Mouse (Mus musculus) left cerebral cortex, adult 8-10 months (tissue): ENCODE measurements around the gene Aqp5. TPM values are rescaled to one million over a fixed set of nuclear protein-coding genes. Genes with fewer than 3 reads are reported as not detected.

Experiments used
- DNase-seq, 2 experiments: peaks; one replicate each; pipeline ENCODE4 v3.0.0; 2022; ENCODE audit warnings: low spot score in 2 of 2
- total RNA-seq, 4 experiments: library from RNA; stranded (reverse); gene quantifications; 2 replicates each; pipeline ENCODE4 v1.2.4; 2022

Aqp5 gene
- total RNA-seq, 4 experiments from 2014 or later: 0.35 to 0.51 (median 0.46) TPM; not detected in 1

DNA sequence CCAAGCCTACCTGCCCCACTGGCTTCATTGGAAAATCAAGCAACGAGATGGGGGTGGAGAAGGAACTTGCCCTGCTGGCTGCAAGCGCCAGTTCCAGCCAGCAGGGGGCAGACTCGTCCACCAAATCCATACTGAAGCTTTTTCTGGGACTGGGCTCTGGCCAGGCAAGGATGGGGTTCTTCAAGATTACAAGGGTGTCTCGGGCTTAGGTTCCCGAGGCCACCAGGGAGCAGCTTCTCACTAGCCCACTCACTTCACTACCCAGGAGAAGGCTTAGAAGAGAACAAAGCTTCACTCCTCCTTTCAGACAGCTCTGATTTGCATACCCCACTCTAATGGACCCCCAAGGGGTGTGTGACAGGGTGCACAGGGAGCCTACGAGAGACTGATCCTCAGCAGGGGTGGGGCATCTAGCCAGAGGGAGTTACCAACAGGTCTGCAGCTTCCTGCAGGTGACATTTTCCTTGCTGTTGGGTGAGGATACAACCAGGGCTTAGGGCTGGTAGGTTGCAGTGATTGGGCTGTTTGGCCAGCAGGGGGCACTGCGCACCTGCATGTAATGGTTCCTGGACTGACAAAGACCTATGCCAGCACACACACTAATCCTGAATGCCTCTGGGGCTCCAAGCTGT is 5.6 kb downstream of the Aqp5 start:
- DNase-seq: peak; percentile 80 to 83

DNA sequence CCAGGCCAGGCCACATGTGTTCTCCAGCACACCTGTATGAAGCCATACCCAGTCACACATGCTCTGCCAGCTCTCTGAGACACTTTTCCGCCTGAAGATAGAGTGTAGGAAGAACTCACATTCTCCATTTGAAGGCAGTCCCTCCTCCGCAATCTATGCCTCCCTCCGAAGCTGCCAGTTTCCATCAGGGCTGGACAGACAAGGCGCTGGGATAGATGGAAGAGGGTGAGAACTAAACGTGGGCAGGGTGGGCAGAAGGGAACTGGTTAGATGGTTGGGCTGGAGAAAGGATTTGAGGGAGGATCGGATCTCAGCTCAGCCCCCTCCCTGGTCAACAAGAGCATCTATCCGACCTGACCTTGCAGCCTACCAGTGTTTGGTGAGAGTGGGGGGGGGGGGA is 6.3 kb downstream of the Aqp5 start:
- no peak for DNase-seq

DNA sequence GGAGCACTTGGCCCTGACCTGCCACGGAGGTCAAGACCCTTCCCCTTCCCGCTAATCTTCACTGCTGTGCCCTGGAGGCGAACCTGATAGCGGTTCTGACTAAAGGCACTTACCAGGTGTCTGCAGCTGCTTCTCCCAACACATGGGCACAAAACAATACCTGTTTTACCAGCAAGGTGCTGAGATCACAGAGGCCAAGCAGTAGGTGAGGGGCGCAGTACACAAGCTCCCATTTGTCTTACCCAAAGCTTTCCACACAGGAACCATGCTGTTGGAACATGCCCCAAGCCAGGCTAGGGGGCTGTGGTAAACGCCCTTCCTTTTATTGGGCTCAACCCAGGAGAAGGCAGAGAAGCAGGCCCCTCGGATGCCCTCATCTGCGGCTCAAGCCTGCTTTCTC is 7.0 kb downstream of the Aqp5 start:
- no peak for DNase-seq

DNA sequence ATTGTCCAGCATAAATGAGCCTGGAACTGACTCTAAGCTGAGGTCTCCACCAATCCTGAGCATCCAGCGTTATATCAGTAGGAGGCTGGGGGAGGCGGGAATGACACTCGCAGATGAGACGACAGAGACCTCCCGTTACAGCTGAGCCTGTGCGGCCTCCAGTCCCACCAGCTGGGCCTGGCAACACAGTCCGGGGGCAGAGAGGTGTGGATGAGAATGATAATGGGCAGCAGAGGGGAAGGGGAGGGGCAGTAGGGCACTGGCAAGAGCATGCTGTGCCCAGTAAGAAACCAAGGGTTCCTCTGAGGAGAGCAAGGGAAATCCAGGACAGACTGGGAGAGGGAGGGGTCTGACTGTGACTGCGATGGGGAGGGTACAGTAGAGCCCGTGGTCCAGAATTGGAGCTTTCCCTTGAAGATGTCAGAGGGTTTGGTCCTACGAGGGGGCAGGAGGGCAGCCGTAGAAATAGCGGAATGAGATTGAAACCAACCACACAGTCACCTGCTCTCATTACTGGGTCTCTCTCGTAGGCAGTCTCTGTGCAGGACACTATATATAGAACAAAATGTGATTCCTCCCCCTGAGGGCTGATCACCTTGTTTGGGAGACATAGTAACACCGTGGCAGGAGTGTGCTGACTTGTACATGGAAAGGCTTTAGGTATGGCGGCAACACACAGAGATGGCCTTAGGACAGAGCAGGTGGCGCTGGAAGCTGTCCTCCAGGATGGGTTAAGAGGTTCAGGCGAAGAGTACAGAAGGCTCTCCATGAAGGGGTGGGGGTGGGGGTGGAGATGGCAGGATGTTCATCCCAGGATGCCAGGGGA is 8.9 kb downstream of the Aqp5 start:
- DNase-seq: no peak

DNA sequence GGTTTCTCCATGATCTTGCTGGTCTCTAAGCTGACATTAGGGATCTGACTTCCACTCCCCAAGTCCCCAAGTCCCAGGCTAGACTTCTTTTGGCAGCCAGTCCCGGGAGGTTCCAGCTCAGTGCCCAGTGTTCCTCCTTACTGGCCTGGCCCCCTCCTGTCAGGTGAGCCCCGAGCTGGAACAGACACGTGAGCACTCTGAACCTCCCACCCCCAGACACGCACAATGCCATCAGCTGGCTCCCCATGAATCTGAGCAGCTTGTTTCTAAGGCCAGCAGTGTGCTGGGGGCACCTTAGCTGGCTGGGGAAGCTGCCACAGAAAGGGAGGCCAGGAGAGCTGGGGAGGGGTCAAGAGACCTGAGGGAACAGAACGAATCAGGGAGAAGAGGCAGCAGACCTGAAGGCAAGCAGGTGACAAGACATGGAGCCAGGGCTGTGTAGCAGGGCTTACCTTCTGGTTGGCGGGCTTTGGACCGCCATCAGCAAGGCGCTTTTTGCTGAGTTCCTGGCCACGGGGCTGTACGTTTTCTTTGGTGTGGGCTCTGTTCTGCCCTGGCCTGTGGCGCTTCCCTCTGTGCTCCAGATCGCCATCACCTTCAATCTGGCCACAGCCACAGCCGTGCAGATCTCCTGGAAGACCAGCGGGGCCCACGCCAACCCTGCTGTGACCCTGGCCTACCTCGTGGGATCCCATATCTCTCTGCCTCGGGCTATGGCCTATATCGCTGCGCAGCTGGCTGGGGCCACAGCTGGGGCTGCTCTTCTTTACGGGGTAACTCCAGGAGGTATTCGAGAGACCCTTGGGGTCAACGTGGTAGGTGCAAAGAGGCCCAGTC is 10.6 kb downstream of the Aqp5 start, which contains the start of gene Aqp6:
TSS of gene Aqp6 (plus strand) at position 415 of the 837 bp plus-strand sequence.
- no peak for DNase-seq

DNA sequence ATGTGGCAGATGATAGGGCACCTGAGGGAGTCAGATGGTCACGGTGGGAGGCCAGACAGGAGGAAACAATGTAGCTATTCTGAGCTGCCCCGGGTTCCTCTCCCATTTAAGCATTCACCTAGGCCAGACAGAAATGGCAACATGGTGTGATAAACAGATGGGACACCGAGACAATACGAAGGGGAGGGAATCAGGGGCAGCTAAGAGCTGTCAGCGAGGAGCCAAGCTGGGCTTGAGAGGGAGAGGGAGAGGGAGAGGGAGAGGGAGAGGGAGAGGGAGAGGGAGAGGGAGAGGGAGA is 11.2 kb downstream of the Aqp5 start:
- DNase-seq: no peak

DNA sequence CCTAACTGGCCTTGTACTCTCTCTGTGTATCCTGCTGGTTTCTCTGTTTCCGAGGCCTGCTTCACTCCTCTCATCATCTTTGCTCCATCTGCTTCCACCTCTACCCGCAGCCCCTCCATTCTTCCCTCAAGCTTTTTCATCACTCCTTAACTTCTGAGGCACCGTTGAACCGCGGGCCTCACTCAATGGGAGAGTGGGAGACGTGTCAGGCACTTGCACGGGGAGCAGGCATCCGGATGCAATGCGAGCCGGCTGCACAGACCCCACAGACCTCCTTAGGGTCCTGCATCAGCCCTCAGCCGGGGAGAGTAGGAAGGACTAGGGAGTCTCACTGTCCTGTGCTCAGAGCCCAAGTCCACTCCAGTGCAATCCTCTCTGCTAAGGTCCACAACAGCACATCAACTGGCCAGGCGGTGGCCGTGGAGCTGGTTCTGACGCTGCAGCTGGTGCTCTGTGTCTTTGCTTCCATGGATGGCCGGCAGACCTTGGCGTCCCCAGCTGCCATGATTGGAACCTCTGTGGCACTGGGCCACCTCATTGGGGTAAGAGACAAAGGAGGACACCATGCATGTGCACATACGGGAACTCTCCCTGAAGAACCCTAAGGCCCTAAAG is 11.7 kb downstream of the Aqp5 start:
- no peak for DNase-seq

DNA sequence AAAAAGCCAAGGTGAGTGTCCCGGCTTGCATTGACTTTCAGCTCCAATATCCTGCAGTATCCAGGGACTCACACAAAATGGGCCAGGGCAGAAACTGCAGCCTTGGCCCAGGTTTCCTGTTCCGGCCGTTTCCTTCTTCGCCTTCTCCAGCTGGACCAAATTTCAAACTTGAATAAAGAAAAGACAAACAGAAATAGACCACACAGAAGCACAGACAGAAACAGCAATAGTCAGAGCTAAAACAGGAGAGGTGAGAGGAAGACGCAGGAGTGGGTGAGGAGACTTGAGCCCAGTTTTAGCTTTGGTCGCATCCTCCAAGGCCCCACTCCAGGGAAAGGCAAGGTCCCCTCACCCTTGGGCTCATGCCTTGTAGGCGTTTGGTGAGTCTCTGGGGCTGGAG is 12.6 kb downstream of the Aqp5 start:
- DNase-seq: no peak

DNA sequence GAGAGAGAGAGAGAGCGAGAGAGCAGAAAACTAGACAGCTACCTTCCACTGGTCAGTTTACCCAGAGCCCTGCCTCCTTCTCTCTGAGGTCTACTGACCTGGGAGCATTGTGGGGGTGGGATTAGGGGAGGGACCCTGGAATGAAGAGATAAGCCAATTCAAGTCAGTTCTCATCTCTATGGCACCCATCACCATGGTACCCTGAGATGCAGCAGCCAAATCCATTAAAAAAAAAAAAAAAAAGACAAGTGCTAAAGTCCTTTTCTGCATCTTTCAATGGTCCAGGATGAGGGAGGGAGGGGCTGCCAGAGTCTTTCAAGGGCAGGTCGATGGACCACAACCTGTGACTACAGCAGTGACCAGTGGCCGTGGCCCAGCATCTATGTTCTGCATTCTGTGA is 15.0 kb downstream of the Aqp5 start:
- no peak for DNase-seq

DNA sequence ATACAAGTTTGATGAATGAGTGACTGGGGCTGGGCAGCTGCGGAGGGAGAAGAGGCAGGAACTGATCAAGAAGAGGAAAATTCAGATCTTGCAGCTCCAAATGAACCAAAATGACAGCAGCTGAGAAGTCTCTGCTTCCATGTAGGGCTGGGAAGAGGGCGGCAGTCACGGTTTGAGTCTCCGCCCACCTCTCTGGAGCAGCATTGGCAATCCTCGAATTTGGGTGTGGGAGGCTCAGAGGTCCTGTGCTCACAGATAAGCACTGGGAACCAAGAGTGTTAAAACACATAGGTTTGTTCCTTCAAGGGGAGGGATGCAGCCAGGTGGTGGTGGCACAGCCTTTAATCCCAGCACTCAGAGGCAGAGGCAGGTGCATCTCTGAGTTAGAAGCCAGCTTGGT is 15.9 kb downstream of the Aqp5 start:
- DNase-seq: peak in 1 of 2 experiments; percentile 71

DNA sequence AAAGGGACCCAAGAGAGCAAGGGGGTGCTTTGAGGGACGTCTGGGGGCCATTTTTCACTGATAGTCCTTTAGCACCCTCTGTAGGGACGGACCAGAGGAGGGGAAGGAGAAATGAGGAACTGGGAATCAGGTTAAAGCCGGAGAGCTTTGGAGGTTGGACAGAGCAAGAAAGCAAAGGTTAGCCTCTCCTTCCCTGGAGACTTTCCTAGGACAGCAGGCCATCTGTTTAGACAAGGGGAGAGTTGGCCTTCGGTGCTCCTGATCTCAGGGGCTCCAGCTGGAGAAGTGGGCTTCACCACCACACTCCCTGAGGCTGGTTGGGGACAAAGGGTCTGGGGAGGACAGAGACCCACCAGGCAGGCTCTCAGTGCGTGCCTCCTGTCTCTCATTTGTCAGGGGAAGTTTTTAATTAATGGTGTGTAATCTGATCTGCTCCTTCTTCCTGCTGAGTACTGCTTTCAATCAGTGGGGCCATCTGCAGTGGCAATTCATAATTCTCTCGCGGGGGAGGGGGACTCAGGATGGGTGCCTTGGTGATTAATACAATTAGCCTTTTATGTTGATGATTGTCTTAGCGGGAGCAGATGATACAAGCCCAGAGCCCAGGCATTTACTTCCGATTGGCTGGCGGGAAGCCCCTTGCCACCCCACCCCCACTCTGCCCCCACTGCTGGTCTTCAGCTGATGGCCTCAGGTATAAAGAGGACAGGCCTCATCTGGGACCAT is 17.0 kb downstream of the Aqp5 start:
- no peak for DNase-seq

DNA sequence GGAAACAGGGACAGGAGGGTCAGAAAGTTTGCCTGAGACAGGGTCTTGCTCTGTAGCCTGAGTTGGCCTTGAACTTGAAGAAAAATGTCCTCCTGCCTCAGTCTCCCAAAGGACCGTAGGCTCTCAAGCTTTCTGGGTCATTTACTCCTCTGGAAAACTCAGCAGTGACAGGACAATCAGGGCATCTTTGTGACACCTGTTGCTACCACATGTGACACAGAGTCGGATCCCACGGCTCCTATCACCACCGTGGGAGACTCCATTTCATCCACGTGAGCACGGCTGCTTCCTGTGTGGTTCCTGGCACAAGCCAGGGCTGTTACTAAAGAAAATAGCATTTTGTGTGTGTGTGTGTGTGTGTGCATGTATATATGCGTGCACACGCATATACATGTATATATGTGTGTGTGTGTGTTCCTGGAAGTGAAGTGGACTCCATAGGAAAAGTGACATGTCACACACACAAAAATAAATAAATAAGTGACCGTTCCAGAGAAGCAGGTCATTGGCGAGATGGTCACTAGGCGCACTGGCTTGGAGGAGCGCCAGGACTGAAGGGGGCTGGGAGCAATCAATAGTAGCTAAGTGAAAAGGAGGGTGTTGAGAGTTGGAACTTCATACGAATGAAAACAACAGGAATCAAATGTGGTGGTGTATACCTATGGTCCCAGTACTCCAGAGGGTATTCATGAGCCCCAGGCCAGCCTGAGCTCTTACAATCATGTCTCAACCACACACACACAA is 18.0 kb downstream of the Aqp5 start:
- no peak for DNase-seq

DNA sequence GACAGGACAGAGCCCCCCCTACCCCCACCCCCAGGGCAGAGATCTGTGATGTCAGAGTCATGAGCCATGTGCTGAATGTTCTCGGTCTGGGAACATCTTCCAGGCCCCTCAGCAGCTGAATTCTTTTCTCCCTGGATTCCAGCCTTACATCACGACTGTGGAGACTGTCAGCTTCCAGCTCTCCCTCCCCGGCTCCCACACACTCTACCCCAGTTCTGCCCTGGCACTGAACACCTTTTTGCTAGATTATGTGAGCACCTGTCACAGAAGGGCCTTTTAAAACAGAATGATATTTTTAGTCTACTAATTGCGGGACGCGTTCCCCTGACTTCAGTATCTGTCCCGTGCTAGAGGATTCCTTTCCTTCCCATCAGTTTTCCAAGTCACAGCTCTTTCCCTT is 21.0 kb downstream of the Aqp5 start:
- no peak for DNase-seq

DNA sequence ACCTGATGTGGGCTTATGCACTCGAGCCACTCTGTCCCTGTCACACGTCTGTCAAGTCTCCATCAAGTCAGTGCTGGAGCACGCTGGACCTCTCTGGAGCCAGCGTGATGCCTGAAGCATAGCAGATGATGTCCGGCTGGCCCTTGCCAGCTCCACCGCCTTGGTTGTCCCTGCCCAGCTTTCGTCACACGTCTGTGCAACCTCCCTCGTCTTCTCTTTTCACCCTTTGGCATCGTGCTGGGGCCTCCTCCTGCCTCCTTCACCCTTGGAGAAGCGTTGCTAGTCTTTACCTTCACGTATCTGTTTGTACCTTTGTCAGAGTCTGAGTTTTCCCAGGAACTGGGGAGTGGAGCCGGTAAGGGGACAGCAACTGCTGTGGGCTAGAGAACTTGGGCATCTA is 23.7 kb downstream of the Aqp5 start:
- no peak for DNase-seq

DNA sequence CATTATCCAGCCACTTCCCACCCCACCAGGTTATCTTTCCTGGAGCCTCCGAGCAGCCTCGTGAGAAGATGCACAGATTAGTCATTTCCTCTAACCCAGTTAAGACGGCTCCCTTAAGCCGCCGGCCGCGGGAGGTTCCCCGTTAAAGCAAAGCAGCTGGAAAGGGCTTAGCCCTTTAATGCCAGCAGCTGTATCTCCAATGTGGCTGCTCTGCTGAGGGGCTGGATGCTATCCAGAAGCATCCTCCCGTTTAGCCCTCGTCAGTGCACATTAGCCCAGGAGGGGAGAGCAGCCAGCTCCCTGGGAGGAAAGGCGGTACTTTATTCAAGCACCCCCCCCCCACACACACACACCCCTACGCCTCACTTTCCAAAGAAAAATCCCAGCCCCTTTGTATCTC is 24.2 kb downstream of the Aqp5 start:
- DNase-seq: no peak

DNA sequence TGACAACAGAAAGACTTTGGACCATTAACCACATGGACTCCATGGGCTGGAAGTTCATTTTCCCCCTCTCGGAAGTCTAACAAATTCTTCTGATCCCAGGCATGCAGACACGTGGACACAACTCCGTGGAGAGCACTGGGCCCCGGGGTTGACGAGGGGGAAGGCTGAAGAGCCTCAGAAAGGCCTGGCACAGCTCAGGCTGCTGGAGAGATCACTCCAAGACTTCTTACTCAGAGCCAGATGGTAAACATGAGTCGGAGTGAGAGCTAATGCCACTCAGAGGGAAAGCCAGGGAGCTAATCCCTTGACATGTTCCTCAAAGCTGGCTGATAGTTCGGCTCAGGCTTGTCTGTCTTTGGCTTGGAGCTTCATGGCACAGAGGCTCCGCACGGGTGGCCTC is 24.7 kb downstream of the Aqp5 start:
- DNase-seq: no peak

DNA sequence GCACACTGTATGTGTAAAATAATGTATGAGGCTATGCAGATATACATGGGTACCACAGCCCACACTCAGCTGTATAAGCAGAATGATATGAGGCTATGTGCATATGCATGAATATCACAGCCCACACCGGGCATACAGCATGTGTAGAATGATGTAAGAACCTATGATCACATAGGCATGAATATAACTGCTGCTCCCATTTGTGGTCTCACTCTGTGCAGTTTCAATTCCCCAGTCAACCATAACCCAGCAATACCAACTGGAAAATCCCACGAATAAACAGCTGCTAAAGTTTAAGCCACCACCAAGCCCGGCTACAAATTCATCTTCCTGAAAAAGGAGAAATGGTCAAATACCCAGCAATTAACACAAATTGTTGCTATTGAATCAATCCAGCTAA is 28.0 kb downstream of the Aqp5 start:
- DNase-seq: no peak

DNA sequence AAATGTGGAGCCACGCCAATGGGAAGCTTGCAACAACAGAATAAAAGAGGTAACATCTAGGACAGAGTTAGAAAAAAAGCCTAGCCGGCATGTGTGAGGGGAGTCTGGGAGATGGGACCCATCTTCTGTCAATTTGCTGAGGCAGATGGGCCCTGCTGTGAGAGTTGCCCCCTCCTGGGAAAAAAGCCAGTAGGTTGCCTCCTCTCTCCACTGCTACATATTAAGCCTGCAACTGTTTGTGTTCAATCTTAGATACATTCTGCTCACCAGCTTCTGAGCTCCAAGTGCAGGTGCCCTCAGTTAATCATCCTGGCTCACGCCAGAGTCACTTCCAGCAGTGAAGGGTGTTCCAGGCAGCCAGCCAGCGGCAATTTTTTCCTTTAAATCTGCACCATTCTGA is 29.2 kb downstream of the Aqp5 start:
- DNase-seq: no peak

DNA sequence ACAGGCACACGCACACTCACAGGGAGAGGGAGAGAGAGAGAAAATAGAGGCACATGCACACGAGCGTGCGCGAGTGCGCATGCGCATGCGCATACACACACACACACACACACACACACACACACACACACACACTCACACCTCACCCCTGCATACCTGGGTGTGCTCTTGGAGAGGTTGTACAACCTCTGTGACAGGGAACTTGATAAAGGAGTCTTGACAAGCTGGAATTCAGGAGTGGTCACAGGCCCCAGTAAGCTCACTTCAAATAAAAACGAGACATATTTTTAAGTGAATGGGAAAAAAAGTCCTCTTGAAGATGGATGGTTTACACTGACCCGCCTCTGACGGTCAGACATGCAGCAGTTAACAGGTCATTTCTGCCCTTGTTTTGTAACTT is 31.5 kb downstream of the Aqp5 start:
- DNase-seq: no peak

DNA sequence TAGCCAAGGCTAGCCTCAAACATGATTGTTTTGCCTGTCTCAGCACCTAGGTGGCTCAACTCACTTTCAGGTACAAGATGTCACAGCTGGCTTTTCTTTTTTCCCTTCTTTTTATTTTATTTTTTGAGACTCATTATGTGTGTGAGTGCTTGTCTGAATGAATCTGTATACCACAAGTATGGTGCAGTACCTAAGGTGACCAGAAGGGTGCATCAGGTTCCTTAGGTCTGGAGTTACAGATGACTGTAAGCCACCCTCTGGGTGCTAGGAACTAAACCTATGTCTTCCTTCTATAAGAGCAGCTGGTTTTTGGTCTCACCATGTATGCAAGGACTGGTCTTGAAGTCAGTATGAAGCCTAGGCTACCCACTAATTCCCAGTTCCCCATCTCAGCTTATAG is 41.0 kb downstream of the Aqp5 start:
- DNase-seq: no peak

DNA sequence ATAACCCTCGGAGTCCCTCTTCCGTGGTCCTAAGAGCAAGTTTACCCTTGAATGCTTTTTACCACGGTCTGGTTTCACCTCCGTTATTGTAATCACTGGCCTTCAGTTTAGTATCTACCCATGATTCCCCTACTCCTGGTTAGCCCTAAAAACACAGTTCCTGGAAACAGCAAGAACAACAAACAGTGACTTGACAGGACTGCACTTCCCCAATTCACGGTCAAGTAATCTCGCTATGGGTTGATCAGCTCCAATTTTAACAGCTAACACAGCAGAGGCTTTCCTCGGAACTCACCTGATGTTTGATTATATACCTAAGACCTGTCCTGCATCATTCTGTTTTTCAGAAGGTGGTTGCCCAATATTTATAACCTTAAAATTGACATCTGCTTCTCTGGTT is 44.1 kb downstream of the Aqp5 start:
- no peak for DNase-seq
